Mouse (Mus musculus): ENCODE data around the gene Smim9. TPM values are rescaled to one million over a fixed set of nuclear protein-coding genes. Genes with fewer than 3 reads are reported as not detected.

The Smim9 gene
- polyA plus RNA-seq (2014; fragmentation: Illumina TruSeq; extraction: RNeasy Lipid Tissue Mini Kit (QIAGEN cat#74804); ENCODE audit: low read depth, low replicate concordance) = not detected

DNA sequence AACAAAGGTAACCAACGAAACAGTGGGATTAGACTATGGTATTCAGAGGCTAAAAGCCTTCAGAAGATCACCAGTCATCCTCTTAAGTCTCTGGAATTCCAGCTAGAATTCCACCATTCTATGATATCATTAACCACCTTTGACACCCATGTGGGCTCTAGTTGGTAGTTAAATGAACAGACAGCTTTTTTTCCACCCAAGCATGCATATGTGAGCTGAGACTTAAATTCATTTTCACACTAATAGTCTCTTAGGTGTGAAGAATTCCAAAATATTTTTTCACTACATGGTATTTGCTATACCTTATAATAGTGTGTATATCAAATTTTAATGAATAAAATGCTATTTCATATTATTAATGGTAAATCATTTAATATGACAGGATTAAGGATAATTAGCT lies at the start of gene Smim9:
Smim9 (minus strand) TSS at position 101 of the 400 bp plus-strand sequence.

DNA sequence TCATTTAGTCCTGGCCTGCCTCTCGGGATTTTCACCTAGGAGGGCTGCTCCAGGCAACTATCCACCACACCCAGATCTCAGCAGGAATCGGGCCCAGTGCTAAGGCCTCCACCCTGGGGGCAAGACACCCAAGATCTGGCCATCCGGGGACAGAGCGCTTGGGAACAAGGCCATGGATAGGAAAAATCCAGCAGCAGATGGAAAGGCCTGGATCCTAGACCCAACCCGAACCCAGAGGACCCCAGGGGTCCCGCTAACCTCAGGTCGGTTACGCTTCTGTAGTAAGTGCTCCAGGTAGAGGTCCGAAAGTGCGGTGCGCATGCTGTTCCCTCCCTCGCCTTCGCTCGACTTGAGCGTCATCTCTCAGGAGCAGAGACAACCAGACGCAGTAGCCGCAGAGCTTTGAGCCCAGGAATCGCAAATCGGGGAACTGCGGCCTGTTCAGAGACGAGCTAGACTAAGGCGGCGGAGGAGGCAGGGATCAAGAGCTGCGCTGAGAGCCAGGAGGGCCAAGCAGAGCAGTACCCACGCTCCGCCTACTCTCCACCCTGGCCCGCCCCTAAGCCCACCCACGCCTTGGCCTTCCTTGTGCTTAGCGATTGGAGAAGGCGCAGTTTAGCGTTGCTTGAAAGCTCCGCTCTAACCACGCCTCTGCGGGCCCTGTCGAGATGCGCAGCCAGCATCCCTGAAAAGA lies 33.0 kb downstream of the Smim9 start, which contains the start of gene Mpp1:
Mpp1 (minus strand) TSS at position 550 of the 694 bp plus-strand sequence.

Other genes starting within 250 kb of the Smim9 start
- 0.91 TPM for gene Gab3, start 78.3 kb downstream of the Smim9 start, polyA plus RNA-seq (2014; fragmentation: Illumina TruSeq; extraction: RNeasy Lipid Tissue Mini Kit (QIAGEN cat#74804); ENCODE audit: low read depth, low replicate concordance)
- 19.3 TPM for gene Dkc1, start 67.9 kb downstream of the Smim9 start, polyA plus RNA-seq (2014; fragmentation: Illumina TruSeq; extraction: RNeasy Lipid Tissue Mini Kit (QIAGEN cat#74804); ENCODE audit: low read depth, low replicate concordance)
- gene Mpp1, start 32.8 kb downstream of the Smim9 start, polyA plus RNA-seq (2014; fragmentation: Illumina TruSeq; extraction: RNeasy Lipid Tissue Mini Kit (QIAGEN cat#74804); ENCODE audit: low read depth, low replicate concordance) = 75.0 TPM
- 39.5 TPM for gene Fundc2, start 218.6 kb upstream of the Smim9 start, polyA plus RNA-seq (2014; fragmentation: Illumina TruSeq; extraction: RNeasy Lipid Tissue Mini Kit (QIAGEN cat#74804); ENCODE audit: low read depth, low replicate concordance)
- 1.6 TPM for gene F8, start 218.8 kb upstream of the Smim9 start, polyA plus RNA-seq (2014; fragmentation: Illumina TruSeq; extraction: RNeasy Lipid Tissue Mini Kit (QIAGEN cat#74804); ENCODE audit: low read depth, low replicate concordance)